Comparison of ENCODE assay signal across 15 mouse cellular contexts in genomic region chr10:12662035-12662434, GRCm38 (mm10).
DNase-seq lines count a peak whose midpoint lies in the region; ATAC-seq and TF ChIP-seq lines count a peak whose summit lies in the region.
"Had no signal": no experiment of that assay in that cellular context is flagged by ENCODE, and none has a peak within 500 bp of the region (broad histone marks: within the 10 kb centered on the region; RNA-seq: fewer than 3 reads in every experiment).

No protein-coding gene starts in this region.

- POLR2A ChIA-PET in Patski (lab: Charles Lee): no interaction called here

- no peak overlapping the region for H3K4me3 ChIP-seq in heart, adult 2 months
- H3K4me3 ChIP-seq in lung, postnatal 0 days (ENCODE audit: low read depth, low read length): no peak overlapping the region
- H3K4me3 ChIP-seq in stomach, postnatal 0 days (ENCODE audit: low read depth, low read length): no peak overlapping the region
- H3K4me3 ChIP-seq in embryonic facial prominence, embryonic 10.5 days: no peak overlapping the region
- H3K4me3 ChIP-seq in midbrain, embryonic 13.5 days (replicated peaks): no peak overlapping the region
- H3K4me3 ChIP-seq: heart, embryonic 12.5 days; hindbrain, embryonic 15.5 days; midbrain, embryonic 10.5 days had no signal

- H3K9me3 ChIP-seq in lung, postnatal 0 days (ENCODE audit: low read length): 0 out of 2 replicates have a peak, but pooled peaks cover 2% of the 10 kb centered on the region
- H3K9me3 ChIP-seq in stomach, postnatal 0 days (ENCODE audit: control insufficient read depth, low read length): 0 out of 2 replicates have a peak, but pooled peaks cover 3% of the 10 kb centered on the region
- H3K9me3 ChIP-seq in embryonic facial prominence, embryonic 10.5 days: peaks cover 6% of the 10 kb centered on the region; the same call in 1 of the 2 replicates
- H3K9me3 ChIP-seq in midbrain, embryonic 13.5 days: peaks cover 4% of the 10 kb centered on the region; the same call in 1 of the 2 replicates
- H3K9me3 ChIP-seq: hindbrain, embryonic 15.5 days had no signal

- 86% methylated on average over 4 of the region's 4 CpGs for WGBS in heart, adult 2 months
- 93% methylated on average over 4 of the region's 4 CpGs for WGBS in lung, postnatal 0 days
- WGBS in stomach, postnatal 0 days: 92% methylated on average over 4 of the region's 4 CpGs
- WGBS in embryonic facial prominence, embryonic 10.5 days: 89% methylated on average over 4 of the region's 4 CpGs
- WGBS in midbrain, embryonic 13.5 days: 90% methylated on average over 4 of the region's 4 CpGs

- TF ChIP-seq POLR2A in heart, adult 2 months (IDR thresholded peaks at IDR 0.05; ENCODE audit: insufficient read depth, low read depth, low read length): no peak

- no peak overlapping the region for H3K4me2 ChIP-seq in lung, postnatal 0 days (replicated peaks; ENCODE audit: low read depth, low read length)
- H3K4me2 ChIP-seq in stomach, postnatal 0 days (replicated peaks; ENCODE audit: low read depth): no peak overlapping the region
- H3K4me2 ChIP-seq in midbrain, embryonic 13.5 days (replicated peaks): no peak overlapping the region
- H3K4me2 ChIP-seq: heart, embryonic 12.5 days; hindbrain, embryonic 15.5 days had no signal

- no peak overlapping the region for H3K9ac ChIP-seq in heart, adult 2 months (ENCODE audit: low read depth, low read length)
- no peak overlapping the region for H3K9ac ChIP-seq in lung, postnatal 0 days (replicated peaks; ENCODE audit: low read depth)
- no peak overlapping the region for H3K9ac ChIP-seq in stomach, postnatal 0 days (ENCODE audit: low read length)
- no peak overlapping the region for H3K9ac ChIP-seq in midbrain, embryonic 13.5 days (replicated peaks)
- H3K9ac ChIP-seq: heart, embryonic 12.5 days; hindbrain, embryonic 15.5 days had no signal

- no peak for DNase-seq in heart, adult 2 months
- DNase-seq in heart, adult 8-10 months (ENCODE audit: low spot score): no peak
- no peak for DNase-seq in lung, postnatal 0 days (ENCODE audit: low spot score)
- DNase-seq in lung, postnatal 36 days: no peak
- no peak for DNase-seq in Patski (ENCODE audit: low read depth, low spot score)
- no peak for DNase-seq in stomach, postnatal 0 days (ENCODE audit: low spot score)
- DNase-seq in embryonic facial prominence, embryonic 10.5 days (ENCODE audit: low spot score): no peak
- DNase-seq: adrenal gland, adult 2 months; cerebellum, postnatal 25 days; kidney, postnatal 4 days; spleen, adult 18-20 months had no signal

- no peaks in the 10 kb centered on the region for H3K4me1 ChIP-seq in heart, adult 2 months (ENCODE audit: control insufficient read depth, insufficient read depth, low read length)
- no peaks in the 10 kb centered on the region for H3K4me1 ChIP-seq in lung, postnatal 0 days (ENCODE audit: insufficient read depth, low read depth, low read length)
- H3K4me1 ChIP-seq in stomach, postnatal 0 days (replicated peaks; ENCODE audit: control insufficient read depth, insufficient read depth): no peaks in the 10 kb centered on the region
- H3K4me1 ChIP-seq in embryonic facial prominence, embryonic 10.5 days: no peaks in the 10 kb centered on the region
- H3K4me1 ChIP-seq in midbrain, embryonic 13.5 days (replicated peaks): no peaks in the 10 kb centered on the region
- H3K4me1 ChIP-seq: heart, embryonic 12.5 days; hindbrain, embryonic 15.5 days; midbrain, embryonic 10.5 days had no signal

- intact Hi-C loops in heart, adult 2 months (cut with DNase I): no loop called here

- peaks cover 4% of the 10 kb centered on the region for H3K36me3 ChIP-seq in heart, adult 2 months (ENCODE audit: control insufficient read depth, insufficient read depth, low read length)
- peaks cover 16% of the 10 kb centered on the region; the same call in 1 of the 2 replicates for H3K36me3 ChIP-seq in lung, postnatal 0 days (ENCODE audit: insufficient read depth, low read length)
- peaks cover 5% of the 10 kb centered on the region; the same call in 1 of the 2 replicates for H3K36me3 ChIP-seq in stomach, postnatal 0 days (ENCODE audit: control insufficient read depth, insufficient read depth, low read length)
- H3K36me3 ChIP-seq in embryonic facial prominence, embryonic 10.5 days (replicated peaks): peaks cover 53% of the 10 kb centered on the region
- H3K36me3 ChIP-seq in midbrain, embryonic 13.5 days: peaks cover 4% of the 10 kb centered on the region

- no peak overlapping the region for H3K27ac ChIP-seq in heart, adult 2 months
- no peak overlapping the region for H3K27ac ChIP-seq in lung, postnatal 0 days (ENCODE audit: low read length)
- no peak overlapping the region for H3K27ac ChIP-seq in stomach, postnatal 0 days (replicated peaks)
- H3K27ac ChIP-seq in embryonic facial prominence, embryonic 10.5 days (replicated peaks): no peak overlapping the region
- H3K27ac ChIP-seq in midbrain, embryonic 13.5 days: no peak overlapping the region
- H3K27ac ChIP-seq: hindbrain, embryonic 15.5 days; midbrain, embryonic 10.5 days had no signal

- no peaks in the 10 kb centered on the region for H3K79me2 ChIP-seq in heart, adult 2 months (replicated peaks; ENCODE audit: control insufficient read depth, insufficient read depth, low read length)

- in situ Hi-C loops in Patski (cut with MboI; ENCODE audit: low pct_unique_long_range_greater_than_20kb): loop anchor here (25.0 kb wide), 1 partner anchor 775 kb away; no protein-coding TSS in a partner anchor

- no peak for TF ChIP-seq EP300 in heart, adult 2 months (IDR thresholded peaks at IDR 0.05; ENCODE audit: insufficient read depth, low read depth, low read length)
- no peak for TF ChIP-seq EP300 in lung, postnatal 0 days (IDR thresholded peaks at IDR 0.05)
- TF ChIP-seq EP300 in stomach, postnatal 0 days (optimal IDR thresholded peaks at IDR 0.05): no peak

- H3K27me3 ChIP-seq in heart, adult 2 months (ENCODE audit: control insufficient read depth, insufficient read depth, low read length): no peaks in the 10 kb centered on the region
- H3K27me3 ChIP-seq in lung, postnatal 0 days (replicated peaks; ENCODE audit: insufficient read depth, low read length): no peaks in the 10 kb centered on the region
- H3K27me3 ChIP-seq in Patski: no peaks in the 10 kb centered on the region
- no peaks in the 10 kb centered on the region for H3K27me3 ChIP-seq in stomach, postnatal 0 days (ENCODE audit: control insufficient read depth, insufficient read depth, low read length)
- H3K27me3 ChIP-seq in embryonic facial prominence, embryonic 10.5 days (replicated peaks; ENCODE audit: low read depth, poor library complexity, severe bottlenecking): no peaks in the 10 kb centered on the region
- H3K27me3 ChIP-seq in midbrain, embryonic 13.5 days: no peaks in the 10 kb centered on the region
- H3K27me3 ChIP-seq: heart, embryonic 12.5 days; hindbrain, embryonic 15.5 days had no signal

- peak; percentile 67 for TF ChIP-seq CTCF in heart, adult 2 months (IDR thresholded peaks at IDR 0.05)
- TF ChIP-seq CTCF in lung, postnatal 0 days (IDR thresholded peaks at IDR 0.05): peak; percentile 53
- peak; percentile 63 for TF ChIP-seq CTCF in Patski (IDR thresholded peaks at IDR 0.05)
- TF ChIP-seq CTCF in stomach, postnatal 0 days (IDR thresholded peaks at IDR 0.05; ENCODE audit: low read depth): peak; percentile 58

- no peak for ATAC-seq in lung, postnatal 0 days
- no peak for ATAC-seq in Patski
- ATAC-seq in stomach, postnatal 0 days (ENCODE audit: low FRiP score, low TSS enrichment): no peak
- ATAC-seq in midbrain, embryonic 13.5 days: no peak

- CTCF ChIA-PET in Patski (lab: Charles Lee): interaction anchor here (1.2 to 1.7 kb wide), 4 partner anchors 14 to 257 kb away, joined by 4 to 7 read pairs (median 5); no protein-coding TSS in a partner anchor
